Mouse (Mus musculus) liver, embryonic 12.5 days (tissue): ENCODE measurements around the gene Atp1a4. TPM values are rescaled to one million over a fixed set of nuclear protein-coding genes. Genes with fewer than 3 reads are reported as not detected.

Experiments
- ATAC-seq: fragments of 200-750 bp; cut with Nextera tagmentation; 2 replicates; pipeline ENCODE4 v1.8.0; 2017; ENCODE audit warnings: moderate number of reproducible peaks, mild to moderate bottlenecking, moderate library complexity
- H3K27ac ChIP-seq: fragments of 300-500 bp; sonication (generic); 2 replicates; pipeline ENCODE4 v1.5.1; 2016; ENCODE audit warnings: mild to moderate bottlenecking
- H3K27me3 ChIP-seq: fragments of 300-500 bp; sonication (generic); replicated peaks from 2 replicates; pipeline ENCODE4 v1.6.1; 2016; ENCODE audit warnings: mild to moderate bottlenecking, moderate library complexity
- H3K36me3 ChIP-seq: fragments of 300-500 bp; sonication (generic); 2 replicates; pipeline ENCODE4 v1.6.1; 2016; ENCODE audit warnings: mild to moderate bottlenecking, moderate library complexity
- H3K4me1 ChIP-seq: fragments of 300-500 bp; sonication (generic); 2 replicates; pipeline ENCODE4 v1.6.1; 2016
- H3K4me2 ChIP-seq: fragments of 300-500 bp; sonication (generic); 2 replicates; pipeline ENCODE4 v1.6.1; 2016; ENCODE audit warnings: mild to moderate bottlenecking, moderate library complexity
- H3K4me3 ChIP-seq: fragments of 300-500 bp; sonication (generic); 2 replicates; pipeline ENCODE4 v1.5.1; 2016; ENCODE audit warnings: mild to moderate bottlenecking, moderate library complexity
- H3K9ac ChIP-seq: fragments of 300-500 bp; sonication (generic); 2 replicates; pipeline ENCODE4 v1.6.1; 2016; ENCODE audit warnings: mild to moderate bottlenecking, moderate library complexity
- H3K9me3 ChIP-seq: fragments of 300-500 bp; sonication (generic); replicated peaks from 2 replicates; pipeline ENCODE4 v1.6.1; 2016; ENCODE audit warnings: mild to moderate bottlenecking, moderate library complexity
- WGBS: fragments of 180-500 bp; shearing (Covaris S2); methylation state at CpG from one replicate; pipeline ENCODE4 v1.1.7; 2016; ENCODE audit not compliant: insufficient replicate concordance; 5-methylcytosine and 5-hydroxymethylcytosine counted together
- polyA plus RNA-seq: library from polyadenylated mRNA; unstranded; fragments of >200 nt; fragmentation: Nextera tagmentation; extraction: Ambion mirVana; gene quantifications from 2 replicates; pipeline ENCODE4 v1.2.1, GENCODE M21; 2016

Gene Atp1a4
- polyA plus RNA-seq, 1 experiment from 2014 or later = not detected

DNA sequence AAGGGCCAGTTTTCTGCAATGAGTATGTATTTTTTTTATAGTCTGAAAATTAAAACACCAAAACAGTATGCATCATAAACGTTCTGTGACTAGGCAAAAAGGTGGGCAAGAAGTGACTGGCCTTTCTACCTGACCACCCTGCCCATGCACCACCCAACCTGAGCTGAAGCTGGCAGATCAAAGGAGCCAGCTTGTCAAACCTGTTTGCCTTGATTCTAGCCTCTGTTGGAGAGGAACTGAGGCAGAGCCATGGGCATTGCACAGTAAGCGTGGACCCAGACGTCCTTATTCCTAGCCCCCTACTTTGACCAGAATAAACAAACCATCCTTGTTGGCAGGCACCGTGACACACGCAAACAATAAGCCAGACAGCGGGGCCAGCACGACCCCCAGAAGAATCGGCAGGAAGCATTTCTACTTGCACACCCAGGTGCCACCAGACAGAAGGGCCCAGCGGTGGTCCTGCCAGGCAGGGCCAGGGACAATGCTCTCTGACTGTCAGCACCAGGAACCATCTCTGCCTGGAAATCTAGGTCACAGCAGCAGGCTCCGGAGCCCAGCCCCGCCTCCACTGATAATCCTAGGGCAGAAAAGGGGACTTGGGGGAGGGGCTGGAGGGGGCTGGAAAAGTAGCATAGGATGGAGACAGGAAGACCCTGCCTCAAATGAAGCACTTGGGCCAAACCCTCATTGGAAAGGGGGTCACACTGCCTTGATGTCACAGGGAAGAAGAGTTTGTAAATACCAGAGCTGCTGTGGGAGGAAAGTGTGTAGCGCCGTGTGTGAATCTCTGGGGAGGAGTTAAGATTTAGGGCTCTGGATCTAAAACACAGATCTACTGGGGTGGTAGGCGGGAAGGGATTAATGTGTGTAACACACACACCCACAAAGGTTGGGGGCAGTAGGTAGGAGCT, 56.0 kb downstream of the Atp1a4 start:
- Histone ChIP-seq H3K4me1 (peaks cover 51% of the 10 kb centered on the region), H3K27ac (peak overlapping the region; percentile 12; the same call in 1 of the 2 replicates), H3K36me3 (peaks cover 44% of the 10 kb centered on the region), H3K27me3 (peaks cover 18% of the 10 kb centered on the region), H3K4me2 (no peak overlapping the region), H3K9ac (no peak overlapping the region), H3K9me3 (no peaks in the 10 kb centered on the region), H3K4me3 (no peak overlapping the region)
- ATAC-seq = no peak
- WGBS = 49% methylated on average over 14 of the region's 14 CpGs

DNA sequence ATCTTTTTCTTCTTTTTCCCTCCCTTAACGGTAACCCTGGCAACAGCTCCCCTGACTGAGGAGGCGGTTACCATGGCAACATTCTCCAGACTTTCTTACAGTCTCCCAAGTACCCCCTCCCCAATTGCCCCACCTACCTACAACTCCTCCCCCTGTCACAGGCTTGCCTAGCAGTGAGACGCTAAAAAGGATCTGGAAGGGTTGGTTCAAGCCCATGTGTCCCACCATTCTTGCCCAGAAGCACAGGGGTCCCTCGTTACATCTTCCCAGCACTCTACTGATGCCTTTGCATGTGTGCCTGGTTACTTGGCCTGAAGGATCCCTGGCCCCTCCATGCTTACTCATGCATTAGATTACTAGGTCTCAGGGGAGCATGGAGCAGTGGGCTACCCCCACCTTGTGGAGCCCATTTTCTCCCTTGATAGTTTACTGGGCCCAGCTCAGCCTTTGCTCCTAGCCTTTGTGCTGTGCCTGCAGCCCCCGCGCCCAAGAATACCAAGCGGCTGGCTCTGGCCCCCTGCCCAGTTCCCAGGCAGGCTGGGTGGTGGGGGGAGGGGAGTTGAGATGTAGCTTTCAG, 57.3 kb downstream of the Atp1a4 start:
- no peak for ATAC-seq
- Histone ChIP-seq H3K4me1 (peaks cover 38% of the 10 kb centered on the region), H3K9ac (no peak overlapping the region), H3K27ac (no peak overlapping the region), H3K27me3 (peaks cover 9% of the 10 kb centered on the region; the same call in 1 of the 2 replicates), H3K4me2 (no peak overlapping the region), H3K36me3 (peaks cover 56% of the 10 kb centered on the region), H3K4me3 (no peak overlapping the region), H3K9me3 (no peaks in the 10 kb centered on the region)
- 74% methylated on average over 7 of the region's 7 CpGs for WGBS

DNA sequence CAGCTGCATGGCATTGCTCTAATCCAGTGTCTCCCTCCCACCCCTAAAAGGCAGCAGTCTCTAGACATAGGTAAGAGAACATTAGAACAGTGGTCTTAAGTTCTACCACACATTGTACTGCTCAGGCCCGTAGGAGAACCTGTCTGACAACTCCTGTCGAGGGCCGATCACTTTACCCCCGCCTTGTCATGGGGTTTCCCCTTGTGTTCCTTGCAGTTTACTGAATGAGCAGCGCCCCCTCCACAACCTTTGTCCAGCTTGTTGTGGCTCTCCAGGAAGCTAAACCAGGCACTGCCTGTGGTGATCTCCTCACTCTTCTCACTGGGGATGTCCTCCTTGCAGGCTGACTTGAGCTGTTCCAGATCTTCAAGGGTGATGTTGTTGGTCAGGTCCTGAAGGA, 58.1 kb downstream of the Atp1a4 start:
- H3K9me3 ChIP-seq = no peaks in the 10 kb centered on the region
- no peak overlapping the region for H3K27ac ChIP-seq
- no peak overlapping the region for H3K4me3 ChIP-seq
- H3K27me3 ChIP-seq = peaks cover 3% of the 10 kb centered on the region; the same call in 1 of the 2 replicates
- 76% methylated on average over 5 of the region's 5 CpGs for WGBS
- H3K4me1 ChIP-seq = peaks cover 30% of the 10 kb centered on the region
- peaks cover 64% of the 10 kb centered on the region for H3K36me3 ChIP-seq
- no peak overlapping the region for H3K4me2 ChIP-seq
- H3K9ac ChIP-seq = no peak overlapping the region
- no peak for ATAC-seq

DNA sequence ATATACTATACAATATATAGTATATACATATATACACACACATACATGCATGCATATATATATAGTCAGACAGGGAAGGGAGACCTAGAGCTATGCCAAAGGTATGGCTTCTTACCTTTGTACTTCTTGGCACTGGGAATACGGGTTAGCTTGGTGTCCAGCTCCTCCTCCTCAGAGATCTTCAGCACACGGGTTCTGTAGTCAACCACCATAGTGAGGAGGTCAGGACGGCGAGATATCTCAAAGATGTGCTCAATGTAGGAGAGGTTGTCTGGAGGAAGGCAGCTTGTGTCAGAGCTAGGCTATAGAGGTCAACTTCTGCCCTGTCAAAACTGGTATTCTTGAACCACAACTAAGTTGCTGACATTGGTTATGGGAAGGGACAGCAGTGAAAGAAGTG, 59.2 kb downstream of the Atp1a4 start:
- WGBS = 87% methylated on average over 4 of the region's 4 CpGs
- Histone ChIP-seq H3K9me3 (no peaks in the 10 kb centered on the region), H3K36me3 (peaks cover 76% of the 10 kb centered on the region), H3K27ac (no peak overlapping the region), H3K4me1 (peaks cover 22% of the 10 kb centered on the region), H3K4me3 (no peak overlapping the region), H3K4me2 (no peak overlapping the region), H3K27me3 (no peaks in the 10 kb centered on the region), H3K9ac (no peak overlapping the region)
- no peak for ATAC-seq

DNA sequence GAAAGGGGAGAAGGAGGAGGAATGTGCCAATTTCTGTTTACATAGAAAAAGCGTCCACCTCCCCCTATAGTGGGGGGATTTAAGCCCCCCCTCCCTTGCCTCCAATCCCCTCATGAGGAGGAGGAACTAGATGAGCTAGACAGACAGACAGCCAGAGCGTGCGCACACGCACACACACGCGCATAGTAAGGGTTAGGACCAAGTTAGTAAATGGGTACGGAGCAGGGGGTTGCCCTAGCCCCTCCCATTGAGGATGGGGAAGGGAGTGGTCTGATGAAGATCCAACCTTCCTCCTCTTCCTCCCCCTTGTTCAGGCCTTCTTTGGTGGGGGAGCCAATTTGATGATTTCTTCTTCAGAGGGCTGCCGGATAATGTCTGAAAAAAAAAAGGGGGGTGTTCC, 59.9 kb downstream of the Atp1a4 start:
- H3K4me1 ChIP-seq = peaks cover 15% of the 10 kb centered on the region
- H3K9ac ChIP-seq = no peak overlapping the region
- WGBS = 90% methylated on average over 8 of the region's 8 CpGs
- no peak overlapping the region for H3K27ac ChIP-seq
- peaks cover 82% of the 10 kb centered on the region for H3K36me3 ChIP-seq
- no peak for ATAC-seq
- no peak overlapping the region for H3K4me2 ChIP-seq
- H3K9me3 ChIP-seq = no peaks in the 10 kb centered on the region
- H3K27me3 ChIP-seq = no peaks in the 10 kb centered on the region
- no peak overlapping the region for H3K4me3 ChIP-seq

DNA sequence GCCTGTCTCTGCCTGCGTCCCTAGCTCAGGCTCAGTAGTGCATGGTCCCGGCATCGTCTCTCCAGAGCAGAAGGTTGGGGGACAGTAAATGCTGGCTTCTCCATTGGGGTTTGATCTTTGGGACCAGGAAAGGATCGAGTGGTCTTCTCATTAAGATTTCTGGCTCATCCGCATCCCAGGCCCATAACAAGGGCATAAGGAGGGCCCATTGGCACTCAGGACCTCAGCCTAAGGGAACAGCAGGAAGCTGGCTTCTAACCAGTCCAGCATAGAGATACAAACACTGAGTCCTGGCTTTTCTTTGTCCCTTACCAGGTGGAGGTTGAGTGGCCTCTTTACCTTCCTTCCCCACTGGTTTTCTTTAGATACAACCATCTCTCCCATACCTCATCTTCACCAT, 60.4 kb downstream of the Atp1a4 start:
- Histone ChIP-seq H3K9me3 (no peaks in the 10 kb centered on the region), H3K9ac (no peak overlapping the region), H3K27ac (no peak overlapping the region), H3K27me3 (no peaks in the 10 kb centered on the region), H3K4me1 (peaks cover 11% of the 10 kb centered on the region; the same call in 1 of the 2 replicates), H3K36me3 (peaks cover 84% of the 10 kb centered on the region), H3K4me2 (no peak overlapping the region), H3K4me3 (no peak overlapping the region)
- 85% methylated on average over 5 of the region's 5 CpGs for WGBS
- no peak for ATAC-seq

DNA sequence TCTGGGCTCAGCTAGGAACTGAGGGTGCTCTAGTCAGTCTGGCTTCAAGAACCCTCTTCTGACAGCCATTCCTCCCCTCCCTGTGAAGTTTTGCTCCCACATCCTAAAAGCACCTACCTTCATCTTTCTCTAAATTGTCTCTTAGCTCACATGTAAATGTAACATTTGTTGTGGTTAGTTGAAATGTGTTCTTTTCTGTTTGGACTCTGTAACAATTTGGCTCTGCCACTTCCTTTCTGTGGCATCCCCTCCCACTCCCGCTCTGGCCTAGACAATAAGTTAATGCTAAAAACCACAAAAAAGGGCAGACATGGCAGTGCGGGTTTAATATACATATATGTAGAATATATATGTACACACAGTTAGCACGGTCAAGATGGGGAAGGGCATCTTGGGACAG, 61.1 kb downstream of the Atp1a4 start:
- H3K9me3 ChIP-seq = no peaks in the 10 kb centered on the region
- peaks cover 4% of the 10 kb centered on the region; the same call in 1 of the 2 replicates for H3K4me1 ChIP-seq
- H3K27me3 ChIP-seq = no peaks in the 10 kb centered on the region
- no peak overlapping the region for H3K4me2 ChIP-seq
- H3K27ac ChIP-seq = no peak overlapping the region
- no peak for ATAC-seq
- WGBS = 86% methylated on average over 3 of the region's 3 CpGs
- peaks cover 91% of the 10 kb centered on the region for H3K36me3 ChIP-seq
- no peak overlapping the region for H3K9ac ChIP-seq
- no peak overlapping the region for H3K4me3 ChIP-seq

DNA sequence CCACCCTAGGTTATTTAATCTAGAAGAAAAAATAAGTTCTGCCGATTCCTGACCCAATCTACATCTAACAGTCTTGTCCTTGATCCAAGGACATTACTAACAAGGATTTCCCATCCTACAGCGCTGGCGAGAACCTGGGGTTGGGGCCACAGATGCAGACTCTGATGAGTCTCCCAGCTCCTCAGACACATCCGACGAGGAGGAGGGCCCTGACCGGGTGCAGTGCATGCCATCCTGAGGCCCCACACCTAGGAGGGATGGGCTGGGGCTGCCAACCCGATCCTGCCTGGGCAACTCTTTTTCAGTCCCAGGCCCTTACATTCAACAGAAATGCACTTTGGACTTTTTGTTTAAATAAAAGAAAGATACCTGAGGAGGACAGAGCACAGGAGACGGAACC, 63.8 kb downstream of the Atp1a4 start:
- Histone ChIP-seq H3K9ac (no peak overlapping the region), H3K9me3 (no peaks in the 10 kb centered on the region), H3K4me2 (no peak overlapping the region), H3K4me1 (no peaks in the 10 kb centered on the region), H3K27me3 (no peaks in the 10 kb centered on the region), H3K36me3 (peaks cover 96% of the 10 kb centered on the region), H3K4me3 (no peak overlapping the region), H3K27ac (no peak overlapping the region)
- ATAC-seq = no peak
- WGBS = 86% methylated on average over 8 of the region's 8 CpGs

DNA sequence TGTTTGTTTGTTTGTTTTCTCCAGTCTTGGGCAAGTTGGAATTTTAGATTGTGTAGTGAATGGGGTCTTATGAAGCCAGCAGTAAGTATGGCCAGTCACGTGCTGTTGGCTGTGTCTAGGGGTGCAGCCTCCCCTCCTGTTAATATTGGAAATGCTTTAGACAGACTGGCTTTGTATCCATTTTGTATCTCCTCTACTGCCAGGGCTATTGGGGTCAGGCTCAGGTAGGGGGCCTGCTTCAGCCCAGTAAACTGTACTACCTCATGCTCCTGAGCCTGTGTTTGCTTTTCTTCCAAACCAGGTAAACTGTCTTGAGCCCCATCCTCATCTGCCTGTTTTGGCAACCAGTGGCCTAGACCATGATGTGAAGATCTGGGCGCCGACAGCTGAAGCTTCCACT, 66.0 kb downstream of the Atp1a4 start:
- no peak for ATAC-seq
- H3K9ac ChIP-seq = no peak overlapping the region
- no peaks in the 10 kb centered on the region for H3K27me3 ChIP-seq
- H3K36me3 ChIP-seq = peaks cover 96% of the 10 kb centered on the region
- WGBS = 85% methylated on average over 3 of the region's 3 CpGs
- H3K9me3 ChIP-seq = no peaks in the 10 kb centered on the region
- no peaks in the 10 kb centered on the region for H3K4me1 ChIP-seq
- 0 out of 2 replicates have a peak overlapping the region, but pooled peaks have one; percentile 27 for H3K27ac ChIP-seq
- no peak overlapping the region for H3K4me2 ChIP-seq
- H3K4me3 ChIP-seq = no peak overlapping the region

DNA sequence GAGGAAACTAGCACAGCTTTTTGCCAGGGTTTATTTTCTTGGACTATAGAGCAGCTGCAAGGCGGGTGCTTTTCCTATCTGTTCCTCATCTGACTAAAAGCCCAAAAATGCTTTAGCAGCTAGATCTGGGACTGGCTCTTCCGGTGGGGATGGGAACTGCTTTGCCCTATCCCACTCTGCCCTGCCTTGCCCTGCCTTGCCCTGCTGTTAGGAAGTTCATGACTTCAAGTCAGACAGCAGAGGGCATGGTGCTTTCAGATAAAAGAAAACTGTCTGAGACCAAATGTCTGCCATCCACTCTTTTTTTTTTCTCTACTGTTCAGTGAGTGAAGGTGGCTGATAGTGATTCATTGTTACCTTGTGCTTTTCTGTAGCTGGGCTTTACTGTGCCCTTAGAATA, 66.6 kb downstream of the Atp1a4 start:
- H3K36me3 ChIP-seq = peaks cover 96% of the 10 kb centered on the region
- H3K27me3 ChIP-seq = no peaks in the 10 kb centered on the region
- H3K27ac ChIP-seq = no peak overlapping the region
- H3K9ac ChIP-seq = no peak overlapping the region
- no peak overlapping the region for H3K4me3 ChIP-seq
- H3K9me3 ChIP-seq = no peaks in the 10 kb centered on the region
- no peak for ATAC-seq
- H3K4me1 ChIP-seq = no peaks in the 10 kb centered on the region
- WGBS = 81% methylated on average over 2 of the region's 2 CpGs
- no peak overlapping the region for H3K4me2 ChIP-seq

DNA sequence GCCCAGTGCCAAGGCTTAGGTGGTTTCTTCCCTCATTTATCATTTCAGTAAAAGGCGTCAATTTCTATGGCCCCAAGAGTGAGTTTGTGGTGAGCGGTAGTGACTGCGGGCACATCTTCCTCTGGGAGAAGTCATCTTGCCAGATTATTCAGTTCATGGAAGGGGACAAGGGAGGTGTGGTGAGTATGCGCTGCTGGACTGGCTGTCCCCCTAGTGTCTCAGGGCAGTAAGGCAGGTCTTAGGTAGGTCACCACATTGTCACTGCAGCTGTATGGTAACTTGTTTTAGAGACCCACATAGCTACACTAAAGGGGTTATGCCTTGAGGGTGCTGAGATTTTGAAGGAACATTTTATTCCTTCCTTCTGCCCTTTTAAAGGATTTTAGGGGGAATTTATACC, 69.3 kb downstream of the Atp1a4 start:
- H3K27me3 ChIP-seq = no peaks in the 10 kb centered on the region
- no peak overlapping the region for H3K4me2 ChIP-seq
- no peaks in the 10 kb centered on the region for H3K4me1 ChIP-seq
- H3K36me3 ChIP-seq = peaks cover 94% of the 10 kb centered on the region
- H3K27ac ChIP-seq = no peak overlapping the region
- H3K9ac ChIP-seq = no peak overlapping the region
- ATAC-seq = peak; percentile 61; the same call in 1 of the 2 replicates
- no peak overlapping the region for H3K4me3 ChIP-seq
- no peaks in the 10 kb centered on the region for H3K9me3 ChIP-seq
- 85% methylated on average over 4 of the region's 4 CpGs for WGBS
